Comparison of ENCODE assay signal across 8 mouse cellular contexts in genomic region chr19:46339287-46339971, GRCm38 (mm10). TPM values are rescaled to one million over a fixed set of nuclear protein-coding genes. Genes with fewer than 3 reads are reported as not detected.
DNase-seq lines count a peak whose midpoint lies in the region; ATAC-seq and TF ChIP-seq lines count a peak whose summit lies in the region.

No protein-coding gene starts in this region.

- WGBS in embryonic facial prominence, embryonic 14.5 days: 74% methylated on average over 6 of the region's 7 CpGs
- WGBS in hindbrain, embryonic 13.5 days: 77% methylated on average over 7 of the region's 7 CpGs
- WGBS in liver, postnatal 0 days (ENCODE audit: insufficient replicate concordance): 36% methylated on average over 7 of the region's 7 CpGs
- WGBS in neural tube, embryonic 14.5 days: 56% methylated on average over 7 of the region's 7 CpGs

- peak; percentile 27 for DNase-seq in CD4-positive, CD25-positive, alpha-beta regulatory T cell, adult 2 months (ENCODE audit: low read depth, low spot score)
- DNase-seq in CH12.LX (ENCODE audit: extremely low read depth): peak; percentile 72
- DNase-seq in embryonic facial prominence, embryonic 14.5 days (ENCODE audit: low spot score): peak; percentile 27
- DNase-seq in liver, postnatal 0 days: peak; percentile 61
- DNase-seq in embryo, embryonic 9.5 days (ENCODE audit: extremely low spot score): no peak

- peak; percentile 22 for TF ChIP-seq EP300 in CH12.LX (IDR thresholded peaks at IDR 0.05; ENCODE audit: low read length)
- no peak for TF ChIP-seq EP300 in liver, postnatal 0 days (IDR thresholded peaks at IDR 0.05; ENCODE audit: low read depth)

- no peaks in the 10 kb centered on the region for H3K27me3 ChIP-seq in CH12.LX (replicated peaks)
- no peaks in the 10 kb centered on the region for H3K27me3 ChIP-seq in embryonic facial prominence, embryonic 14.5 days (replicated peaks; ENCODE audit: control insufficient read depth, insufficient read depth, low read length)
- peaks cover 14% of the 10 kb centered on the region for H3K27me3 ChIP-seq in hindbrain, embryonic 13.5 days
- no peaks in the 10 kb centered on the region for H3K27me3 ChIP-seq in liver, postnatal 0 days (ENCODE audit: insufficient read depth, low read length)
- H3K27me3 ChIP-seq in neural tube, embryonic 14.5 days (ENCODE audit: control insufficient read depth, insufficient read depth, low read length): no peaks in the 10 kb centered on the region

- dilution Hi-C loops in CH12.LX (cut with MboI; ENCODE audit: extremely low pct_ligation_motif_present, extremely low pct_unique_long_range_greater_than_20kb, low sequenced_read_pairs): no loop called here

- peaks cover 16 to 57% of the 10 kb centered on the region in 2 experiments for H3K4me1 ChIP-seq in CH12.LX (ENCODE audit: control insufficient read depth in 1 of 2, insufficient read depth in 2 of 2)
- peaks cover 7% of the 10 kb centered on the region for H3K4me1 ChIP-seq in embryonic facial prominence, embryonic 14.5 days (ENCODE audit: control insufficient read depth, insufficient read depth, low read length)
- peaks cover 27% of the 10 kb centered on the region for H3K4me1 ChIP-seq in hindbrain, embryonic 13.5 days (replicated peaks)
- peaks cover 43% of the 10 kb centered on the region for H3K4me1 ChIP-seq in liver, postnatal 0 days (ENCODE audit: insufficient read depth)
- peaks cover 9% of the 10 kb centered on the region for H3K4me1 ChIP-seq in neural tube, embryonic 14.5 days (ENCODE audit: control insufficient read depth, insufficient read depth, low read length)

- peaks cover 0 to 13% of the 10 kb centered on the region in 2 experiments for H3K36me3 ChIP-seq in CH12.LX (replicated peaks in 1 of 2; ENCODE audit: control insufficient read depth in 1 of 2, insufficient read depth in 1 of 2, low read length in 1 of 2)
- no peaks in the 10 kb centered on the region for H3K36me3 ChIP-seq in embryonic facial prominence, embryonic 14.5 days (ENCODE audit: control insufficient read depth, insufficient read depth, low read length)
- H3K36me3 ChIP-seq in hindbrain, embryonic 13.5 days: no peaks in the 10 kb centered on the region
- no peaks in the 10 kb centered on the region for H3K36me3 ChIP-seq in liver, postnatal 0 days (replicated peaks; ENCODE audit: insufficient read depth, low read length)
- no peaks in the 10 kb centered on the region for H3K36me3 ChIP-seq in neural tube, embryonic 14.5 days (ENCODE audit: control insufficient read depth, insufficient read depth, low read length)

- in situ Hi-C loops in CH12.LX (cut with MboI; ENCODE audit: low pct_ligation_motif_present, low pct_unique_long_range_greater_than_20kb, low sequenced_read_pairs): no loop called here

- TF ChIP-seq POLR2A in CH12.LX (IDR thresholded peaks at IDR 0.05; ENCODE audit: low read depth, low read length): peak; percentile 60

- no peak for ATAC-seq in CD4-positive, CD25-positive, alpha-beta regulatory T cell, adult 4 months
- ATAC-seq in embryonic facial prominence, embryonic 14.5 days (ENCODE audit: low read depth): no peak
- no peak; the same call in 1 of the 2 replicates for ATAC-seq in hindbrain, embryonic 13.5 days (ENCODE audit: low FRiP score)
- ATAC-seq in liver, postnatal 0 days: peak; percentile 38
- peak; percentile 5; the same call in 1 of the 2 replicates for ATAC-seq in neural tube, embryonic 14.5 days (ENCODE audit: low read depth)

- peak overlapping the region; percentile 68 for H3K27ac ChIP-seq in CH12.LX (ENCODE audit: insufficient read depth, low read depth)
- H3K27ac ChIP-seq in embryonic facial prominence, embryonic 14.5 days (replicated peaks; ENCODE audit: low read depth, low read length): peak overlapping the region; percentile 34; the same call in 1 of the 2 replicates
- peak overlapping the region; percentile 69 for H3K27ac ChIP-seq in hindbrain, embryonic 13.5 days
- peak overlapping the region; percentile 96 for H3K27ac ChIP-seq in liver, postnatal 0 days (ENCODE audit: low read depth)
- peak overlapping the region; percentile 66 for H3K27ac ChIP-seq in neural tube, embryonic 14.5 days (ENCODE audit: low read depth, low read length)

- peak overlapping the region; percentile 51 to 84 (median 61) for H3K4me3 ChIP-seq in CH12.LX (replicated peaks in 1 of 3; ENCODE audit: low read depth in 2 of 3, low read length in 2 of 3, poor library complexity in 1 of 3)
- no peak overlapping the region for H3K4me3 ChIP-seq in embryonic facial prominence, embryonic 14.5 days (ENCODE audit: low read depth, low read length)
- H3K4me3 ChIP-seq in hindbrain, embryonic 13.5 days: peak overlapping the region; percentile 73
- peak overlapping the region; percentile 79 for H3K4me3 ChIP-seq in liver, postnatal 0 days (ENCODE audit: low read depth, low read length)
- peak overlapping the region; percentile 64; the same call in 1 of the 2 replicates for H3K4me3 ChIP-seq in neural tube, embryonic 14.5 days (ENCODE audit: low read depth, low read length)

- peak overlapping the region; percentile 87 for H3K4me2 ChIP-seq in CH12.LX (ENCODE audit: insufficient read depth, low read depth, poor library complexity, severe bottlenecking)
- peak overlapping the region; percentile 77 for H3K4me2 ChIP-seq in embryonic facial prominence, embryonic 14.5 days (ENCODE audit: low read depth, low read length)
- peak overlapping the region; percentile 69 for H3K4me2 ChIP-seq in hindbrain, embryonic 13.5 days
- peak overlapping the region; percentile 94 for H3K4me2 ChIP-seq in liver, postnatal 0 days (ENCODE audit: low read depth, low read length)
- peak overlapping the region; percentile 86; the same call in 1 of the 2 replicates for H3K4me2 ChIP-seq in neural tube, embryonic 14.5 days (ENCODE audit: low read depth, low read length)

- H3K9ac ChIP-seq in CH12.LX (ENCODE audit: insufficient read depth, low read depth): peak overlapping the region; percentile 79
- peak overlapping the region; percentile 47; the same call in 1 of the 2 replicates for H3K9ac ChIP-seq in embryonic facial prominence, embryonic 14.5 days (ENCODE audit: low read depth, low read length)
- peak overlapping the region; percentile 55 for H3K9ac ChIP-seq in hindbrain, embryonic 13.5 days
- H3K9ac ChIP-seq in liver, postnatal 0 days (replicated peaks): peak overlapping the region; percentile 41
- peak overlapping the region; percentile 35; the same call in 1 of the 2 replicates for H3K9ac ChIP-seq in neural tube, embryonic 14.5 days (replicated peaks; ENCODE audit: low read depth, low read length)

- no peak for TF ChIP-seq RAD21 in CH12.LX (IDR thresholded peaks at IDR 0.05; ENCODE audit: low read depth, low read length)

- H3K79me2 ChIP-seq in CH12.LX (replicated peaks; ENCODE audit: control insufficient read depth, extremely low read depth, insufficient read depth, poor library complexity, severe bottlenecking): 0 out of 2 replicates have a peak, but pooled peaks cover 2% of the 10 kb centered on the region

- TF ChIP-seq CTCF in CH12.LX (conservative IDR thresholded peaks at IDR 0.05 in 1 of 2, IDR thresholded peaks at IDR 0.05 in 1 of 2; ENCODE audit: low read depth in 2 of 2, low read length in 2 of 2): no peak; a peak in 1 of 4 replicates
- no peak for TF ChIP-seq CTCF in liver, postnatal 0 days (IDR thresholded peaks at IDR 0.05; ENCODE audit: low read depth)

- H3K9me3 ChIP-seq in CH12.LX (replicated peaks; ENCODE audit: low read length): no peaks in the 10 kb centered on the region
- H3K9me3 ChIP-seq in embryonic facial prominence, embryonic 14.5 days (ENCODE audit: control insufficient read depth, low read length): no peaks in the 10 kb centered on the region
- H3K9me3 ChIP-seq in hindbrain, embryonic 13.5 days: no peaks in the 10 kb centered on the region
- no peaks in the 10 kb centered on the region for H3K9me3 ChIP-seq in liver, postnatal 0 days (ENCODE audit: low read length)
- H3K9me3 ChIP-seq in neural tube, embryonic 14.5 days (ENCODE audit: control insufficient read depth, low read length): no peaks in the 10 kb centered on the region

RNA-seq across cellular contexts. Expression of gene Cuedc2, which starts 0.9 kb away (rescaled TPM):
- polyA plus RNA-seq in CD4-positive, CD25-positive, alpha-beta regulatory T cell, adult 4 months (2017; shearing (Covaris generic)): 10 to 100 TPM; 56.3 to 62.6 TPM
- 95.1 and 102 TPM in 2 replicates for total RNA-seq in CH12.LX (2012; rRNA removed)
- total RNA-seq in CH12.LX (2014; rRNA removed): 117 and 120 TPM in 2 replicates
- polyA plus RNA-seq in CH12.LX (2012; ENCODE audit: insufficient read length, low read depth): 94.4 and 123 TPM in 2 replicates
- polyA plus RNA-seq in embryonic facial prominence, embryonic 14.5 days (2014; fragmentation: Nextera tagmentation; extraction: Ambion mirVana): 174 and 184 TPM in 2 replicates
- 317 and 326 TPM in 2 replicates for polyA plus RNA-seq in hindbrain, embryonic 13.5 days (2015; fragmentation: Nextera tagmentation; extraction: Ambion mirVana)
- polyA plus RNA-seq in liver, postnatal 0 days (2015; fragmentation: Nextera tagmentation; extraction: Ambion mirVana): 52.4 and 53.8 TPM in 2 replicates
- 346 and 359 TPM in 2 replicates for polyA plus RNA-seq in neural tube, embryonic 14.5 days (2014; fragmentation: Nextera tagmentation; extraction: Ambion mirVana)

RNA-seq across cellular contexts. Expression of gene Mfsd13a, which starts 1.5 kb away (rescaled TPM):
- polyA plus RNA-seq in CD4-positive, CD25-positive, alpha-beta regulatory T cell, adult 4 months (2017; shearing (Covaris generic)): 10 to 100 TPM in 1 of 2 experiments, 1 to 10 TPM in 1; 3.8 to 10.5 TPM
- 4.9 and 7.6 TPM in 2 replicates for total RNA-seq in CH12.LX (2012; rRNA removed)
- total RNA-seq in CH12.LX (2014; rRNA removed): 2.8 and 3.1 TPM in 2 replicates
- polyA plus RNA-seq in CH12.LX (2012; ENCODE audit: insufficient read length, low read depth): 13.2 and 15.9 TPM in 2 replicates
- 3.7 and 4.6 TPM in 2 replicates for polyA plus RNA-seq in embryonic facial prominence, embryonic 14.5 days (2014; fragmentation: Nextera tagmentation; extraction: Ambion mirVana)
- 8.2 and 11.2 TPM in 2 replicates for polyA plus RNA-seq in hindbrain, embryonic 13.5 days (2015; fragmentation: Nextera tagmentation; extraction: Ambion mirVana)
- polyA plus RNA-seq in liver, postnatal 0 days (2015; fragmentation: Nextera tagmentation; extraction: Ambion mirVana): 3.4 and 3.9 TPM in 2 replicates
- polyA plus RNA-seq in neural tube, embryonic 14.5 days (2014; fragmentation: Nextera tagmentation; extraction: Ambion mirVana): 10.7 and 12.7 TPM in 2 replicates

RNA-seq across cellular contexts. Expression of gene 2310034G01Rik, which starts 10.7 kb away (rescaled TPM):
- polyA plus RNA-seq in CD4-positive, CD25-positive, alpha-beta regulatory T cell, adult 4 months (2017; shearing (Covaris generic)): under 1 TPM in 1 of 2 experiments, not detected in 1; 0.23 TPM
- total RNA-seq in CH12.LX (2012; rRNA removed) (1.3 and 1.4 TPM in 2 replicates), CH12.LX (2014; rRNA removed) (1.5 and 1.6 TPM in 2 replicates)
- 1.1 and 1.4 TPM in 2 replicates for polyA plus RNA-seq in CH12.LX (2012; ENCODE audit: insufficient read length, low read depth)
- 1.8 and 3.6 TPM in 2 replicates for polyA plus RNA-seq in embryonic facial prominence, embryonic 14.5 days (2014; fragmentation: Nextera tagmentation; extraction: Ambion mirVana)
- 2.4 and 2.7 TPM in 2 replicates for polyA plus RNA-seq in hindbrain, embryonic 13.5 days (2015; fragmentation: Nextera tagmentation; extraction: Ambion mirVana)
- 0.75 and 1.0 TPM in 2 replicates for polyA plus RNA-seq in liver, postnatal 0 days (2015; fragmentation: Nextera tagmentation; extraction: Ambion mirVana)
- polyA plus RNA-seq in neural tube, embryonic 14.5 days (2014; fragmentation: Nextera tagmentation; extraction: Ambion mirVana): 2.0 and 3.9 TPM in 2 replicates

RNA-seq across cellular contexts. Expression of gene Fbxl15, which starts 11.4 kb away (rescaled TPM):
- 1 to 10 TPM; 5.1 TPM for polyA plus RNA-seq in CD4-positive, CD25-positive, alpha-beta regulatory T cell, adult 4 months (2017; shearing (Covaris generic))
- 9.9 and 10.4 TPM in 2 replicates for total RNA-seq in CH12.LX (2012; rRNA removed)
- total RNA-seq in CH12.LX (2014; rRNA removed): 6.8 and 9.4 TPM in 2 replicates
- polyA plus RNA-seq in CH12.LX (2012; ENCODE audit: insufficient read length, low read depth): 7.3 and 7.6 TPM in 2 replicates
- polyA plus RNA-seq in embryonic facial prominence, embryonic 14.5 days (2014; fragmentation: Nextera tagmentation; extraction: Ambion mirVana): 13.8 and 14.7 TPM in 2 replicates
- 39.8 and 40.0 TPM in 2 replicates for polyA plus RNA-seq in hindbrain, embryonic 13.5 days (2015; fragmentation: Nextera tagmentation; extraction: Ambion mirVana)
- polyA plus RNA-seq in liver, postnatal 0 days (2015; fragmentation: Nextera tagmentation; extraction: Ambion mirVana): 8.6 and 8.8 TPM in 2 replicates
- 42.5 and 53.1 TPM in 2 replicates for polyA plus RNA-seq in neural tube, embryonic 14.5 days (2014; fragmentation: Nextera tagmentation; extraction: Ambion mirVana)

RNA-seq across cellular contexts. Expression of gene Psd, which starts 12.5 kb away (rescaled TPM):
- 1 to 10 TPM; 3.8 to 6.5 TPM for polyA plus RNA-seq in CD4-positive, CD25-positive, alpha-beta regulatory T cell, adult 4 months (2017; shearing (Covaris generic))
- total RNA-seq in CH12.LX (2012; rRNA removed) (1.3 and 2.2 TPM in 2 replicates), CH12.LX (2014; rRNA removed) (0.39 and 0.70 TPM in 2 replicates)
- 20.1 and 20.6 TPM in 2 replicates for polyA plus RNA-seq in CH12.LX (2012; ENCODE audit: insufficient read length, low read depth)
- polyA plus RNA-seq in embryonic facial prominence, embryonic 14.5 days (2014; fragmentation: Nextera tagmentation; extraction: Ambion mirVana): 5.8 and 8.6 TPM in 2 replicates
- 58.4 and 59.3 TPM in 2 replicates for polyA plus RNA-seq in hindbrain, embryonic 13.5 days (2015; fragmentation: Nextera tagmentation; extraction: Ambion mirVana)
- 1.9 and 2.0 TPM in 2 replicates for polyA plus RNA-seq in liver, postnatal 0 days (2015; fragmentation: Nextera tagmentation; extraction: Ambion mirVana)
- 85.8 and 127 TPM in 2 replicates for polyA plus RNA-seq in neural tube, embryonic 14.5 days (2014; fragmentation: Nextera tagmentation; extraction: Ambion mirVana)

Comparison
In these comparisons a context has a peak if more than half of its experiments do, and no peak if none do; other contexts are left out.
1. ATAC-seq: peak in liver, postnatal 0 days (single experiment) and neural tube, embryonic 14.5 days (single experiment); none in CD4-positive, CD25-positive, alpha-beta regulatory T cell, adult 4 months (single experiment), embryonic facial prominence, embryonic 14.5 days (single experiment) and hindbrain, embryonic 13.5 days (single experiment).
2. H3K27ac ChIP-seq: peak in every context shown above with its lines; median percentile 96 in liver, postnatal 0 days; 69 in hindbrain, embryonic 13.5 days; 68 in CH12.LX; 66 in neural tube, embryonic 14.5 days; 34 in embryonic facial prominence, embryonic 14.5 days.
3. Peak in every context shown above with its lines, with median percentiles within 50 percentile points of each other: H3K4me2 ChIP-seq and H3K9ac ChIP-seq.